Mouse (Mus musculus) liver, adult 2 months (tissue): ENCODE measurements around the gene Prss56. TPM values are rescaled to one million over a fixed set of nuclear protein-coding genes. Genes with fewer than 3 reads are reported as not detected.

ENCODE experiments used
- DNase-seq: peaks from one replicate; pipeline ENCODE4 v3.0.0-alpha.2; 2011; ENCODE audit warnings: low read depth, low spot score; ENCODE audit errors: extremely low read depth
- H3K27ac ChIP-seq: fragments of 200-500 bp; replicated peaks from 2 replicates; pipeline ENCODE4 v1.5.1; 2012; ENCODE audit warnings: low read depth, mild to moderate bottlenecking, control low read depth, inconsistent platforms, low read length; ENCODE audit not compliant: insufficient read depth
- H3K27me3 ChIP-seq: fragments of 200-500 bp; 2 replicates; pipeline ENCODE4 v1.6.1; 2012; ENCODE audit warnings: mild to moderate bottlenecking, moderate library complexity, low read length, inconsistent platforms; ENCODE audit not compliant: control insufficient read depth, insufficient read depth
- H3K36me3 ChIP-seq: fragments of 200-500 bp; 2 replicates; pipeline ENCODE4 v1.6.1; 2012; ENCODE audit warnings: low read length, inconsistent platforms; ENCODE audit not compliant: control insufficient read depth, insufficient read depth
- H3K4me1 ChIP-seq: fragments of 200-500 bp; 2 replicates; pipeline ENCODE4 v1.6.1; 2011; ENCODE audit warnings: low read length; ENCODE audit not compliant: control insufficient read depth, insufficient read depth
- H3K4me3 ChIP-seq: fragments of 200-500 bp; 2 replicates; pipeline ENCODE4 v1.5.1; 2011; ENCODE audit warnings: low read depth, mild to moderate bottlenecking, control low read depth, low read length, moderate library complexity; ENCODE audit not compliant: insufficient read depth
- H3K79me2 ChIP-seq: fragments of 200-500 bp; 2 replicates; pipeline ENCODE4 v1.6.1; 2012; ENCODE audit warnings: inconsistent platforms, mild to moderate bottlenecking, low read length, moderate library complexity; ENCODE audit not compliant: control insufficient read depth, insufficient read depth
- H3K9ac ChIP-seq: fragments of 200-500 bp; 2 replicates; pipeline ENCODE4 v1.6.1; 2012; ENCODE audit warnings: low read depth, mild to moderate bottlenecking, control low read depth, inconsistent platforms, low read length
- CTCF ChIP-seq: fragments of 200-500 bp; IDR thresholded peaks from 2 replicates; pipeline ENCODE4 v1.5.1; 2011; ENCODE audit warnings: low read depth, low read length, control low read depth
- POLR2A ChIP-seq: fragments of 200-500 bp; IDR thresholded peaks from 2 replicates; pipeline ENCODE4 v1.6.1; 2011; ENCODE audit warnings: low read length, control low read depth; ENCODE audit not compliant: insufficient read depth; ENCODE audit errors: extremely low read depth
- WGBS: fragments of 180-500 bp; shearing (Covaris S2); methylation state at CpG from one replicate; pipeline ENCODE4 v1.1.7; 2018; 5-methylcytosine and 5-hydroxymethylcytosine counted together
- polyA plus RNA-seq: library from polyadenylated mRNA; depleted of rRNA; stranded (reverse); fragments of >200 nt; gene quantifications from 2 replicates; pipeline ENCODE4 v1.2.3, GENCODE M21; 2012; rRNA removed
- total RNA-seq: library from RNA; depleted of rRNA; stranded (reverse); fragments of >200 nt; gene quantifications from 2 replicates; pipeline ENCODE4 v1.2.3, GENCODE M21; 2014; rRNA removed

Prss56 gene
- not detected in 2 replicates for total RNA-seq
- polyA plus RNA-seq, result not detected in 2 replicates

DNA sequence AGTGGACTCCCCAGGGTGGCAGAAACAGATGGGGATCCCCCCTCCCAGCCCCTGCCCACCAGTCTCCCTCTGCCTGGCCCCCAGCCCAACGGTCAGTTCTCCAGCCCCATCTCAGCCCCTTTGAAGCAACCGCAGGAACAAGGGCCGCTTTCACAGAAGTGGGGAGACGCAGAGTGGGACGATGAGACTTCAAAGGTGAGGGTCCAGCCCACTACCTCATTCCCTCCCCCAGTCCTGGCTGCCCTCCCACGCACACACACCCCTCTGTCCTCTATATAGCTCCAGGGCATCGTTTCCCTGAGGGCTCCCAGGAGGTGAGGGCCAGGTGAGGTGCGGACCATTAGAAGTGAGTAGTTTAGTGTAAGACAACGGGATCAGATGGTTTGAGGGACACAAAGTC lies at the start of gene Prss56:
Gene Prss56 (plus strand): TSS at position 301 of the 400 bp plus-strand sequence.
- WGBS, result 66% methylated on average over 9 of the region's 9 CpGs
- TF ChIP-seq CTCF (no peak), POLR2A (no peak)

DNA sequence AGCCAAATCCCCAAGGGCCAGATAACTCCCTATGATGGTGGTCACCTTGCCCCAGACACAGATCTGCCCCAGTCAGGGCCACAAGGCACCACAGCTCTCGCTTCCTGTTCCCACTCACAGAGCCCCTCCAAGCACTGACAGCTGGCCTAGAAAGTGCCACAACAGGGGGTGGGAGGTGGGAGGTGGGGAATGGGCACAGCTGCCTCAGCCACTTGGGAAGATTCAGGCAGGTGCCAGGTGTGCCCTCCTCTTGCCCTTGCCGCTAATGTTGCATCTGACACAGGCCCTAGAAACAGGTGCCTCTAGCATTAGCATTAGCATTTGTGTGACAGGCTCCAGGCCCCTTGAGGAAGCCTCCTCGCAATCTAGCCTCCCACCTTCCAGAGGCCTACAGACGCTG lies 41.6 kb upstream of the Prss56 start:
- Histone ChIP-seq H3K9ac (no peak overlapping the region), H3K36me3 (no peaks in the 10 kb centered on the region), H3K4me1 (no peaks in the 10 kb centered on the region), H3K79me2 (no peaks in the 10 kb centered on the region), H3K27me3 (no peaks in the 10 kb centered on the region), H3K4me3 (no peak overlapping the region), H3K27ac (no peak overlapping the region)
- no peak for TF ChIP-seq POLR2A
- TF ChIP-seq CTCF, result no peak
- 93% methylated on average over 4 of the region's 4 CpGs for WGBS
- no peak for DNase-seq

More for the DNA sequence above, at the start of gene Prss56:
- no peak within 1 kb of the TSS for H3K27ac ChIP-seq
- no peak within 1 kb of the TSS for H3K4me3 ChIP-seq
- no peak for DNase-seq
- H3K4me1 ChIP-seq, result peaks cover 5% of the 10 kb centered on the region; the same call in 1 of the 2 replicates
- no peaks in the 10 kb centered on the region for H3K36me3 ChIP-seq
- H3K27me3 ChIP-seq, result peaks cover 12% of the 10 kb centered on the region; the same call in 1 of the 2 replicates
- H3K9ac ChIP-seq, result no peak within 1 kb of the TSS
- no peaks in the 10 kb centered on the region for H3K79me2 ChIP-seq

DNA sequence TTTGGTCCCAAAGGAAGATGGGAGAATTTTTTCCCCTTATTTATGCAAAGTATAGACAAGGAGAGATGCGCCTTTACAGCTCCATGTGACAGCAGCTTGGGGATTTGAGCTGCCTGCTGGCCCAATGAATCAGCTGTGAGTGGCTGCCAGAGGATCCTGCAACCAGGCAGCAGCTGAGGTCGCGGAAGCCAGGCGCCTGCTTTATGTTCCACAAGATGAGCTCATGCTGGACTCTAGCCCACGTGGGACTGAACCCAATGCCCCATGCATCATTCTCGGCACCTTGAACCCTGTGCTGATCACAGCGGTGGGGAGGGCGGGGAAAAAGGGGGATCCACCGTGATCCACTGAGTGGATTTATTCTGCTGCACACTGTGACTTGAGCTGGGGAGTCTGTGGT lies 40.7 kb upstream of the Prss56 start:
- Histone ChIP-seq H3K36me3 (no peaks in the 10 kb centered on the region), H3K4me1 (no peaks in the 10 kb centered on the region), H3K79me2 (no peaks in the 10 kb centered on the region), H3K27ac (no peak overlapping the region), H3K4me3 (no peak overlapping the region), H3K9ac (no peak overlapping the region), H3K27me3 (no peaks in the 10 kb centered on the region)
- DNase-seq, result no peak
- 74% methylated on average over 9 of the region's 9 CpGs for WGBS
- no peak for TF ChIP-seq POLR2A
- TF ChIP-seq CTCF, result no peak

DNA sequence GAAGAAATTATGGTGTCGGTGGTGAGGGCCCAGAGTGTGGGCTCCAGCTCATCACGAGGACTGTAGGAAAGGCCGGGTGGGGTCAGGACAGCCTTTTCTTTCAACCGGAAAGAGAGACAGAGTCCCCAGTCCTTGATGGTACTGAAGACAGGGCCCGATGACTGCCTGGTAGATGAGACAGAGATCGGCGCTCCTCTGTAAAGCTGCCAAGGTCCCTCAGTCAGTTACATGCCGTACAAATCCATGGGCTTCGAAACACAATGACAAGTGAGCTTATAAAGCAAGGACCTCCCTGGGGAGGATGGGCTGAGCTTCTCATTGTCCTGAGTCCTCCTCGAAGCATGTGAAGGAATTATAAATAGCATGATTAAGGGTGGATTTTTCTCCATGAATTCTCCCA lies 40.0 kb upstream of the Prss56 start:
- no peak overlapping the region for H3K9ac ChIP-seq
- no peak for TF ChIP-seq CTCF
- no peak for TF ChIP-seq POLR2A
- H3K4me1 ChIP-seq, result no peaks in the 10 kb centered on the region
- no peaks in the 10 kb centered on the region for H3K79me2 ChIP-seq
- no peak for DNase-seq
- H3K4me3 ChIP-seq, result no peak overlapping the region
- no peaks in the 10 kb centered on the region for H3K36me3 ChIP-seq
- 83% methylated on average over 10 of the region's 10 CpGs for WGBS
- H3K27ac ChIP-seq, result no peak overlapping the region
- H3K27me3 ChIP-seq, result no peaks in the 10 kb centered on the region

DNA sequence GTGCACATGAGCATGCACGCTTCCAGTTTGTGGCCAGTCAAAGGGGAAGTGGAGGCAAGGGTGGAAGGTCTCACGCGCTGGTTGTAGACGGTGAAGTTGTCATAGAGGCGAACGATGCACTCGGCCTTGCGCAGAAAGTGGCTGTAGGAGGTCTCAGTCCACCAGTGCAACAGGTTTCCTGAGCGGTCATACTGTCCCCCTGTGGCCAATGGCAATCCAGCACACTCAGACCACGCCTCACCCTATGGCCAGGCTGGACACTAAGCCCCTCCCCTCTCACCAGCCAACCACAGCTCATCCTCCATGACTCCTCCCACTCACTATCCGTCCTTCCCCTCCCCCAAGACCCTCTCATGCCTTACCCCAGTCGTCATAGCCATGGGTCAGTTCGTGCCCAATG lies 33.7 kb upstream of the Prss56 start:
- no peaks in the 10 kb centered on the region for H3K36me3 ChIP-seq
- no peaks in the 10 kb centered on the region for H3K79me2 ChIP-seq
- DNase-seq, result no peak
- no peaks in the 10 kb centered on the region for H3K4me1 ChIP-seq
- H3K27me3 ChIP-seq, result peaks cover 13% of the 10 kb centered on the region
- no peak overlapping the region for H3K27ac ChIP-seq
- no peak for TF ChIP-seq CTCF
- TF ChIP-seq POLR2A, result no peak
- no peak overlapping the region for H3K4me3 ChIP-seq
- no peak overlapping the region for H3K9ac ChIP-seq
- 46% methylated on average over 13 of the region's 13 CpGs for WGBS

DNA sequence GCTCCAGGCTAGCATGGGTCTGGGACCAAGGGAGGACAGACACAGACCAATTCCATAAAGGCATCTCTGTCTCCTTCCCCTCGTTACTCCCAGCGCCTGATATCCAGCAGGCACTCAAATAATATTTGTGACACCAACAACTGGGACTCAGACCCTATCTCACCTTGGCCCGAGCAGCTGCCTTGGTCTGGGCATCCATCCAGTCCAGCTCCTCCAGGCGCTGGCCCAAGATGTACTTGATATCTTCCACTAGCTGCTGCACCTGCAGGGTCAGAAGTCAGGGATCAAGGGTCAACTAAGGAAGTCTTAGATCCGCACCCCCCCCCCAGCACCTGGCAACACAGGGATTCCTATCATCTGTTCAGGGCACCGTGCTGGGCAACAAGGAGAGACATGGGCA lies 31.8 kb upstream of the Prss56 start:
- no peak for DNase-seq
- Histone ChIP-seq H3K4me1 (no peaks in the 10 kb centered on the region), H3K27me3 (peaks cover 27% of the 10 kb centered on the region), H3K9ac (no peak overlapping the region), H3K4me3 (no peak overlapping the region), H3K27ac (no peak overlapping the region), H3K79me2 (no peaks in the 10 kb centered on the region), H3K36me3 (no peaks in the 10 kb centered on the region)
- no peak for TF ChIP-seq CTCF
- TF ChIP-seq POLR2A, result no peak
- 80% methylated on average over 6 of the region's 6 CpGs for WGBS
